Mouse (Mus musculus): ENCODE measurements around the gene Mtrr.

- TF ChIP-seq CTCF (IDR thresholded peaks at IDR 0.05; ENCODE audit: low read depth) (no peak), EP300 (optimal IDR thresholded peaks at IDR 0.05) (no peak)
Measured at GRCm38 (mm10) chr13:68597667-68598066, 15.7 kb upstream of the Mtrr start.

All from stomach, postnatal 0 days (tissue).